Mouse (Mus musculus): ENCODE results near the gene Nhlh1.

DNA sequence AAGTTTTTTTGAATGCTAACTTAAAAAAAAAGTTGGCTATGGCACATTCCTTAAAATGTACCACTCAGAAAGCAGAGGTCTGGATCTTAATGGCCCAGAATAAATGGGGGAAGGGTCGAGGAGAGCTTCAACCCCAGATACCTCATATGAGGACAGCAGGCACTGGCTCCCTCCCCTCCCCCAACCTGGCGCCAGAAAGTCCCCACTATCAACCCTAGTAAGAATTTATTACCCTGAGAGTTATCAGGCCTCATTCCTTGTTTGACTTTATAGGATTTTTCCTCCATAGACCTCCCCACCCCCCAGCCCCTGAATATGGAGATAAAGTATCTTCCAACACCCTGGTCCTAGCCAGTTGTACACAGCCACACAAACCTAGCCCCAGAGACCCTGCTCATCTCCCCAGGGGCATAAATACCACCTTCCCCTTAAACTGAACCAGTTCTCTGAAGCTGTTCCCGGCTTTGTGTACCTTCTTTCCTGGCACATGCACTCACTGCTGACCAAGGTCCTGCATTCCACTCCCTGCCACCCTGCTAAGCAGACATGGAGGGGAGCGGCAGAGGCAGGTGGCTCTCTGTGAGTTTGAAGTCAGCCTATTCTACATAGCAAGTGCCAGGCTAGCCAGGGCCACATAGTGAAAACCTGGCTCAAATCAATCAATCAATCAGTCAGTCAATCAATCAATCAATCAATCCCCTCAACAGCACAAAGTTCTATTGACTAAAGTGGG lies 6.1 kb upstream of the Nhlh1 start:
- TF ChIP-seq EP300 (IDR thresholded peaks at IDR 0.05; ENCODE audit: insufficient read depth, low read depth, low read length) (no peak), POLR2A (IDR thresholded peaks at IDR 0.05; ENCODE audit: insufficient read depth, low read length) (no peak)

All from ES-Bruce4 (cell line).